Mouse (Mus musculus) leukemia stem cell, adult 10-12 weeks (primary cell): ENCODE data around the gene Gm14226. TPM values are rescaled to one million over a fixed set of nuclear protein-coding genes. Genes with fewer than 3 reads are reported as not detected.

Experiments used
- polyA plus RNA-seq: library from polyadenylated mRNA; stranded (reverse); fragments of >175 nt; gene quantifications from 2 replicates; pipeline ENCODE4 v1.2.3, GENCODE M21; 2012; ENCODE audit warnings: low replicate concordance

The Gm14226 gene
- 0.10 and 0.15 TPM in 2 replicates for polyA plus RNA-seq

GRCm38 (mm10) chr2:155018251-155018755 is at the start of gene Gm14226:
TSS of gene Gm14226 (plus strand) at chr2:155018266.

GRCm38 (mm10) chr2:155073978-155074765 is 56.1 kb downstream of the Gm14226 start, which contains the start of gene Ahcy:
TSS of gene Ahcy (minus strand) at chr2:155074497.

Other genes starting within 250 kb of the Gm14226 start
- not detected in 2 replicates for gene Gm14214, start 248.2 kb upstream of the Gm14226 start, polyA plus RNA-seq
- 446 and 535 TPM in 2 replicates for gene Raly, start 227.2 kb upstream of the Gm14226 start, polyA plus RNA-seq
- gene a, start 226.9 kb upstream of the Gm14226 start, polyA plus RNA-seq: 0.44 and 1.1 TPM in 2 replicates
- gene Eif2s2, start 125.3 kb upstream of the Gm14226 start, polyA plus RNA-seq: 11.3 and 23.7 TPM in 2 replicates
- gene Ahcy, start 56.2 kb downstream of the Gm14226 start, polyA plus RNA-seq: 2.5 and 22.2 TPM in 2 replicates
- 1.4 and 2.9 TPM in 2 replicates for gene Itch, start 115.2 kb downstream of the Gm14226 start, polyA plus RNA-seq
- 8.5 and 43.6 TPM in 2 replicates for gene Dynlrb1, start 218.3 kb downstream of the Gm14226 start, polyA plus RNA-seq